Mouse (Mus musculus): ENCODE measurements around the gene Lefty1.

GRCm38 (mm10) chr1:180905876-180906275 lies 28.9 kb upstream of the Lefty1 start:
- TF ChIP-seq POLR2A (IDR thresholded peaks at IDR 0.05; ENCODE audit: low read depth, low read length) (no peak), CTCF (conservative IDR thresholded peaks at IDR 0.05; ENCODE audit: insufficient read depth, insufficient read length, low read depth, low read length) (no peak)

Measured in kidney, adult 2 months (tissue).